Mouse (Mus musculus) gastrocnemius, adult 2 months (tissue): Measurements from ENCODE around the gene Muc4. TPM values are rescaled to one million over a fixed set of nuclear protein-coding genes. Genes with fewer than 3 reads are reported as not detected.

Experiments
- DNase-seq: peaks from one replicate; pipeline ENCODE4 v3.0.0; 2022
- H3K27ac ChIP-seq: fragments of 200-600 bp; 2 replicates; pipeline ENCODE4 v1.8.1; 2022; ENCODE audit warnings: mild to moderate bottlenecking
- H3K4me3 ChIP-seq: fragments of 200-600 bp; 2 replicates; pipeline ENCODE4 v1.8.1; 2022; ENCODE audit warnings: mild to moderate bottlenecking, moderate library complexity
- CTCF ChIP-seq: fragments of 200-600 bp; IDR thresholded peaks from 2 replicates; pipeline ENCODE4 v1.8.1; 2022; ENCODE audit warnings: antibody characterized with exemption, mild to moderate bottlenecking, moderate library complexity
- intact Hi-C: fragments of 180-260 bp; cut with DNase I; formaldehyde crosslinking; loops from one replicate; pipeline ENCODE4 v1.15.1; 2025
- total RNA-seq, 2 experiments: library from RNA; stranded (reverse); gene quantifications; 2 replicates each; pipeline ENCODE4 v1.2.3; 2021

Muc4 gene
- total RNA-seq, 2 experiments from 2014 or later, result 0.22 TPM; not detected in 1

DNA sequence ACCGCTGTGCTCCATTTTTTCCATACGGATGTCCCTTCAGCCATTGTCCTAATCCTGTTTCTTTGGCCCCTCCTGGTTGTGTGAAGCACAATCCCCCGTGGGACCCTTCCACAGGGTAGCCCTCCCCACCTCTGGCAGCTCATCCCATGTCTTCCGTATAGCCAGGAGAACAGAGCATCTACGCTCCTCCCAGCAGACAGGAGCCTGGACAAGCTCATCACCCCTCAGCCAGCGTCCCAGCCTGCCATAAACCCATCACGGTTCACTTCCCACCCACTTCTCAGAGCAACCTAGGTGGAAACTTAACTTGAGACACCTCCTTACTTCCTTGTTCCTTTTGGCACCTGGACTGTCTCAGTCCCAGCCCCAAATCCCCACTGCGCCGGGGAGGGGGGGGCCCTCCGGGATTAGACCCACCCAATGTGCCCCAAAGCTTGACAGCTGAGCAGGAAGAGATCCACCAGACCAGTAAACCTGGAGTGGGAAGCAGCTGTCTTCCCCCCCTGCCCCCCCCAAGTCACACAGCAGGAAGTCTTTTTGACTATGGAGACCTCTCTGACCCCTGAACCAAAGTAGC lies 27.1 kb upstream of the Muc4 start:
- DNase-seq, result no peak
- no peak for TF ChIP-seq CTCF
- intact Hi-C loops, result no loop called here

DNA sequence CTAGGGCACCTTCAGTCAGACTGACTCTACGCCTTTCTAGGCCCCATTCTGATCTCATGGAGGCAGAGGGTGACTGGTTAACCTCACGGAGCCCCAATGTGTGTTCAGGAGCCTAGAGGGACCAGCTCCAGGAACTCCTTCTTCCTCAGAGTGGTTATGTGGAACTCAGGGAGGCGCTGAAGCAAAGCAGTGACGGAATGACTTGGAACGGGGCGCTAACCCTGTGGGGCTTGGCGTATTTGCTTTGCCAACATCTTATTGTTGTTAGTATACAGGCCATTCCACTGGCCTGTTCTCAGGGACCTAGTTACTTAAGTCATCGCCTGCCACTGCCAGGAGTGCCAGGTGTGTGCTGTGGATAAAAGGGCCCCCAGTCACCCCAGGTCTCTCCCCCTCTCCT lies 26.6 kb upstream of the Muc4 start:
- no peak for DNase-seq
- intact Hi-C loops, result no loop called here
- Histone ChIP-seq H3K4me3 (no peak overlapping the region), H3K27ac (no peak overlapping the region)
- TF ChIP-seq CTCF, result no peak

More for the DNA sequence above, 27.1 kb upstream of the Muc4 start:
- no peak overlapping the region for H3K27ac ChIP-seq
- H3K4me3 ChIP-seq, result no peak overlapping the region

DNA sequence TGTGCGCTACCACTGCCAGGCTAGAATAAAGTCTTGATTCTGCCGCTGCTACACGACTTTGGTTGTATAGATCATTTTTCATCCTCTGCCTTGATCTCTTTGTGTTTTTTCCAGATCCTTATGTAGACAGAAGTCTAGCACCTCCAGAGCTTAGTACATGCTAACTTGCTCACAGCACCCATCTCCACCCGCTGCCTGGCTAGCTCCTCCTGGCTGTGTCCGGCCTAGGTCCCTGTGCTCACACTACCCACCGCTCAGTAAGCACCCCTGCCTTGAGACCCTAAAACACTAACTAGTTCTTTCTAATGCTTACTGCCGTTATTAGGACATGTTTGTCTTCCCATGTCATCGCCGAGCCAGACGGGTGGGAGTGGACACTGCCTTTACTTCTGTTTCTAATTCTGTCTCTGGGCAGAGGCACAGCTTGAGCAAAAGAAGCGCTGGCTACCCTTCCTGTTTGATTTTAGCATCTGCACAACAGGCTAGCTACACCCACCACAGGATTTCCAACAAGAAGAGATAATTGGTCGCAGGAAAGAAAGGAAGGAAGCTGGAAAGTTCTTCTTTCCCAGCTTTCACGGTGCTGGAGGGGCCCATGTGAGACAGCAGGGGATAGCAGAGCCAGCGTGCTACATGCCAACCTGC lies 25.1 kb upstream of the Muc4 start:
- TF ChIP-seq CTCF, result no peak
- Histone ChIP-seq H3K4me3 (no peak overlapping the region), H3K27ac (peak overlapping the region; percentile 43)
- DNase-seq, result no peak
- intact Hi-C loops, result no loop called here

GRCm38 (mm10) chr16:32712202-32712601 lies 23.5 kb upstream of the Muc4 start:
- no peak for DNase-seq
- intact Hi-C loops, result no loop called here

DNA sequence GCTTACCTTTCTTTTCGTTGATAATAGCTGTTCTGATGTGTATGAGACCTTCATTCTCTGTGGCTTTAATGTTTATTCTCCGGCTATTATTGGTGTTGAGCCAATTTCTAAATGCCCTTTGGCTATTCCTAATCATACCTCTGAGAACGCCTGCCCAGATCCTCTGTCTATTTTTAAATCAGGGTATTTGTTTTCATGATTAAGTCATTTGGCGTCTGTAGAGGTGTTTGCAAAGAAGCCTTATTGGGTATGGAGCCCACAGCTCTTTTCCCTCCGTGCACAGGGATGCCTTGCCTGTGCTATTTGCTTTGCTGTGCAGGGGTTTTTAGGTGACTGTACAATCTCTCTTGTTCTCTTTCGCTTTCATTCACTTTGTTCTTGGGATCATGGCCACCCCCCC lies 22.1 kb upstream of the Muc4 start:
- peak overlapping the region; percentile 34 for H3K4me3 ChIP-seq
- no peak for TF ChIP-seq CTCF
- intact Hi-C loops, result no loop called here
- DNase-seq, result no peak
- peak overlapping the region; percentile 80 for H3K27ac ChIP-seq

More at GRCm38 (mm10) chr16:32712202-32712601, 23.5 kb upstream of the Muc4 start:
- Histone ChIP-seq H3K27ac (peak overlapping the region; percentile 38; the same call in 1 of the 2 replicates), H3K4me3 (no peak overlapping the region)
- no peak for TF ChIP-seq CTCF

- peak; percentile 51 for TF ChIP-seq CTCF
- intact Hi-C loops, result no loop called here
- H3K27ac ChIP-seq, result no peak overlapping the region
- H3K4me3 ChIP-seq, result no peak overlapping the region
- no peak for DNase-seq
These were observed 20.3 kb upstream of the Muc4 start for GRCm38 (mm10) chr16:32715364-32715763.

DNA sequence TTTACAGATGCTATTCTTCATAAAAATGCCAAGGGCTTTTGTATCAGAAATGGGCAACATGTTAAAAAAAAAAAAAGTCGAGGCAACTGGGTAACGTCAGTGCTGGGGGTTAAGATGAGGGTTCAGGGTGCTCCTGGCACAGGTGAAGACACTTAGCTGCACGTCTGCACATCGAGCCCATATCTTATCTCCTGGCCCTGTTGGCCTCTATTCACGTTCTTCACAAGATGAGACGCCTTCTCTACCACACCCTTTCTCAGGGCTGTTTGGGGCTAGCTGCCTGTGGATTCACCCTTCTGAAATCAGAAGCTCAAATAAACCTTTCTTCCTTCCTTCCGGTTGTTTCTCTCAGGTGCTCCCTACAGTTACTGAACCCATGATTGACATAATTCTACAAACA lies 12.5 kb upstream of the Muc4 start:
- H3K4me3 ChIP-seq, result no peak overlapping the region
- no peak for DNase-seq
- intact Hi-C loops, result no loop called here
- H3K27ac ChIP-seq, result no peak overlapping the region
- TF ChIP-seq CTCF, result no peak

DNA sequence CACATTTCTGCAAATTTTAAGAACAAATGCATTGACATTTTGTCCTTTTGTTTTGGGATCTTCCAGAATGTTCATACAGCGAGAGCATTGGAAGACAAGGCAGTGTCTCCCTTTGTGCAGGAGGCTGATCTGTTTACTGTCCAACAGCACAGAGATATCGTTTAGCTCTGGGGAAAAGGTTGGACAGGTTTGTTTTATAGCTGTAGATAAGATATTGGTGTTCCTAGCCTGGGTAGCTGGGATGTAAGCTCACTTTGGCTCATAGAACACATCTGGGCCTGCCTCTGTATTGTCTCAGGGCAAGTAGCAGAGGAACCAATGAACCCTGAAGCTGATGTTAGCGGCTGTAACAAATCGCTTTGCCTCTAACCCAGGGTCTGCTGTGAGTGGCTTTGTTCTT lies 11.9 kb upstream of the Muc4 start:
- DNase-seq, result no peak
- intact Hi-C loops, result no loop called here

DNA sequence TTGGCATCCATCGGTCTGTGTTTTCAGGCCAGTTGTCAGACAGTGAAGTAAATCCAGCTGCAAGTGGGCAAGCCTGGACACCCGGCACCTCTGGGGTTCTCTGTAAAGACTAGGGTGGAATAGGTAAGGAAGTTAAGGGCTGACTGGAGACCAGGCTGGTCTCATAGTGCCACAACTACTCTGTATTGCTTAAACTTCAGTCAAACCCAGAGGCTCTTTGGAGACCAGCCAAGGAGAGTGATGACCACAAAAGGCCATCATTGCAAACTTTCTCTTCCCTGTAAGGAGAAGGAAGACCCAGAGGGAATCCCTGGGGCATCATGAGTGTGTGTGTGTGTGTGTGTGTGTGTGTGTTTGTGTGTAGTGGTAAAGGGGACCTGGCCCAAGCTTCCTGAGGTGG lies 11.4 kb upstream of the Muc4 start:
- Histone ChIP-seq H3K4me3 (no peak overlapping the region), H3K27ac (no peak overlapping the region)
- TF ChIP-seq CTCF, result no peak
- DNase-seq, result no peak
- intact Hi-C loops, result no loop called here

More for the DNA sequence above, 11.9 kb upstream of the Muc4 start:
- no peak overlapping the region for H3K4me3 ChIP-seq
- H3K27ac ChIP-seq, result no peak overlapping the region
- no peak for TF ChIP-seq CTCF

- H3K4me3 ChIP-seq, result no peak overlapping the region
- DNase-seq, result no peak
- TF ChIP-seq CTCF, result no peak
- intact Hi-C loops, result no loop called here
- no peak overlapping the region for H3K27ac ChIP-seq
These were observed 9.2 kb upstream of the Muc4 start for GRCm38 (mm10) chr16:32726501-32726900.

DNA sequence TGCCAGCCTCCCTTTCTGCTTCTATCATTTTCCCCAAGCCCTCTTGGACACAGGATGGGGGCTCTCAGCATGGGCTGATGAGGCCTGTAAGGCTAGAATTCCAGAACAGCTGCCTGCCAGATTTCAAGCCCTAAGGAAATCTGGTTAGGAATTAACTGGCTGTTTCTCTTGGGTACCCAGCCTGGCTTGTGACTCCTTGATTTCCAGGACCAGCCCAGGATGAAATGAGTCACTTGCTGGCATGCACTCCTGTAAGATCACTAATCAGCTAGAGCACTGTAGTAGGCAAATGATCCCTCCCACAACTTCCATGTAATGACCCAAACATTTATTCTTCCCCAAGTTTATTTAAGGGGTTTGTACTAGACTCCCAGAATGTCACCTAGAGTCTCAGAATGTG lies 7.4 kb upstream of the Muc4 start:
- no peak for TF ChIP-seq CTCF
- intact Hi-C loops, result no loop called here
- no peak for DNase-seq
- Histone ChIP-seq H3K4me3 (no peak overlapping the region), H3K27ac (no peak overlapping the region)

GRCm38 (mm10) chr16:32728730-32729129 lies 7.0 kb upstream of the Muc4 start:
- no peak overlapping the region for H3K4me3 ChIP-seq
- intact Hi-C loops, result no loop called here
- no peak for DNase-seq
- TF ChIP-seq CTCF, result no peak
- H3K27ac ChIP-seq, result no peak overlapping the region

DNA sequence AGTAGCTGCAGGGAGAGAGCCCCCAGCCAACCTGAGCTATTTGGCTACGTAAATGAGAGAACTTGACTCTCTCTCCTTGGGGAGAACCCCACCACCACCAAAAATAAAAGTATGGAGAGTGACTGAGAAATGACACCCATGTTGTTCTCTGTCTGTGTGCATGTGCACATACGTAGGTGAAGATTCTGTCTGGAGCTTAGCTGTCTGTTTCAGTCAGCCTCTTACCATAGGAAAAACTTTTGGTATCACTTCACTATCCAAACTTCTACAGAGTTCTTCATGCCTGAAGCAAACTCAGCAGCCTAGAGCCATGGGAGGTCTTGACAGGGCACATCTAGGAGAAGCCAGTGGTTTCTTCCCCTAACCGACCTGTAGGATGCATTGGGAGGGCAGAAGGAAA lies 2.5 kb upstream of the Muc4 start:
- TF ChIP-seq CTCF, result no peak
- no peak overlapping the region for H3K4me3 ChIP-seq
- intact Hi-C loops, result no loop called here
- no peak for DNase-seq
- no peak overlapping the region for H3K27ac ChIP-seq

DNA sequence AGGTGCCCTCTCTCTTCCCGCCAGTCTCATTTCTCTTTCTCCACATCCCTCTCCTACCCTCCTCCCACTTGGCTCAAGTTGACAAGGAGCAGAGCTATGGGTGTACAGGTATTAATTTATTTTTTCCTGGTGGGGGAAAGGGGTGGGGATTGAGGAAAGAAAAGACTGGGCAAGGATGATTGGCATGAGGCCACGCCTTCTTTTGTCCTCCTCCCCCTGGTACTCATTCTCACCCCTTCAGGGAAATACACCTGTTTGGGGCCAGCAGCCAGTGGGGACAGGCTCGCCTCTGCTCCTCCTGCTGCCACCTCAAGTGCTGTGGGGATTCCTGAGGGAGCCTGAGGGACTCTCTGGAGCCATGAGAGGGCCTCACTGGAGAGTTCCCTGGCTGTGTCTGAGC lies 336 bp downstream of the Muc4 start:
- H3K27ac ChIP-seq, result no peak overlapping the region
- no peak for TF ChIP-seq CTCF
- no peak overlapping the region for H3K4me3 ChIP-seq
- intact Hi-C loops, result no loop called here
- no peak for DNase-seq
